Mouse (Mus musculus) olfactory bulb, adult 2 months (tissue): ENCODE data around the gene Tmem52.

Source experiments
- CTCF ChIP-seq: fragments of 200-500 bp; IDR thresholded peaks from 2 replicates; pipeline ENCODE4 v1.5.1; 2012; ENCODE audit warnings: low read depth, mild to moderate bottlenecking, low read length, moderate library complexity; ENCODE audit not compliant: insufficient read depth
- POLR2A ChIP-seq: fragments of 200-500 bp; IDR thresholded peaks from 2 replicates; pipeline ENCODE4 v1.6.1; 2012; ENCODE audit warnings: mild to moderate bottlenecking, low read depth, low read length, moderate library complexity; ENCODE audit not compliant: insufficient read depth

- TF ChIP-seq CTCF (no peak), POLR2A (no peak)
These were observed 32.2 kb downstream of the Tmem52 start for GRCm38 (mm10) chr4:155501126-155501525.
